Mouse (Mus musculus): ENCODE measurements around the gene Rtn4r. TPM values are rescaled to one million over a fixed set of nuclear protein-coding genes. Genes with fewer than 3 reads are reported as not detected.

Rtn4r gene
- polyA plus RNA-seq, 1 experiment from 2014 or later: 7.8 TPM

DNA sequence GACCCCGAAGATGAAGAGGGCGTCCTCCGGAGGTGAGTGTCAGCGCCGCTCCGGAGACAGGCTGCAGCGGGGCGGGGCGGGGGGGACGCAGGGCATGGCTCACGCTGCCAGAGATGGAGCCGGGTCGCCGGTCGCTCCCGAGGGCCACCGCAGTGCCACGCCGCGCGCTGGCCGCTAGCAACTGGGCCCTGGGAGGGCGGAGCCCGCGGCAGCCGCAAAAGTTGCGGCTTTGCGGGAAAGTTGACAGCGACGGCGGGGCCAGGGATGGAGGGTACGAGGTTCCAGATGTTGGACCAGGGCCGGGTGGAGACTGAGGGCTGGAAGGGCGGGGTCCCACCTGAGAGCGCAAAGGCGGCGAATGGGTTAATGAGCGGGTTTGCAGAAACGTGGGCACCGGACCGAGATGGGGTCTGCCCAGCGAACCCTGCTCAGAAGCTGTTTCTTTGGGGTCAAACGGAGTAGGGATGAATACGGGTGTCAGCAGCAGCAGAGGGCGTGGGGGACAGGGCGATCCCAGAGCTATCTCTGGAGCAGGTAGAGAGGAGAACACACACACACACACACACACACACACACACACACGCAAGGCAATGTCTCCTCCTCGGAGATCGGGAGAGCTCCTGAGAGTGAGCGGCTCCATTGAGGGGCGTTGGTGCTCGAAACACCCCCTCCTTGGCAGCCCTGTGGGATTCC lies 575 bp downstream of the Rtn4r start:
- H3K27me3 ChIP-seq: peaks cover 28% of the 10 kb centered on the region
- peaks cover 42% of the 10 kb centered on the region for H3K4me1 ChIP-seq
- peak overlapping the region; percentile 26; the same call in 1 of the 2 replicates for H3K27ac ChIP-seq
- peak overlapping the region; percentile 84 for H3K9ac ChIP-seq
- no peaks in the 10 kb centered on the region for H3K36me3 ChIP-seq (ENCODE audit: poor library complexity, severe bottlenecking)
- WGBS: 1% methylated on average over 51 of the region's 52 CpGs
- no peaks in the 10 kb centered on the region for H3K9me3 ChIP-seq (replicated peaks)
- H3K4me2 ChIP-seq: peak overlapping the region; percentile 93
- H3K4me3 ChIP-seq: peak overlapping the region; percentile 71
- ATAC-seq: peak; percentile 17; the same call in 1 of the 2 replicates

GRCm38 (mm10) chr16:18128564-18128935 lies 1.1 kb downstream of the Rtn4r start:
- peak overlapping the region; percentile 71 for H3K4me3 ChIP-seq
- peaks cover 28% of the 10 kb centered on the region for H3K27me3 ChIP-seq
- H3K27ac ChIP-seq: 0 out of 2 replicates have a peak overlapping the region, but pooled peaks have one; percentile 5
- peak overlapping the region; percentile 84 for H3K9ac ChIP-seq
- no peaks in the 10 kb centered on the region for H3K36me3 ChIP-seq (ENCODE audit: poor library complexity, severe bottlenecking)
- H3K4me2 ChIP-seq: peak overlapping the region; percentile 93
- H3K4me1 ChIP-seq: peaks cover 42% of the 10 kb centered on the region
- no peak for ATAC-seq
- no peaks in the 10 kb centered on the region for H3K9me3 ChIP-seq (replicated peaks)
- 61% methylated on average over 6 of the region's 6 CpGs for WGBS

DNA sequence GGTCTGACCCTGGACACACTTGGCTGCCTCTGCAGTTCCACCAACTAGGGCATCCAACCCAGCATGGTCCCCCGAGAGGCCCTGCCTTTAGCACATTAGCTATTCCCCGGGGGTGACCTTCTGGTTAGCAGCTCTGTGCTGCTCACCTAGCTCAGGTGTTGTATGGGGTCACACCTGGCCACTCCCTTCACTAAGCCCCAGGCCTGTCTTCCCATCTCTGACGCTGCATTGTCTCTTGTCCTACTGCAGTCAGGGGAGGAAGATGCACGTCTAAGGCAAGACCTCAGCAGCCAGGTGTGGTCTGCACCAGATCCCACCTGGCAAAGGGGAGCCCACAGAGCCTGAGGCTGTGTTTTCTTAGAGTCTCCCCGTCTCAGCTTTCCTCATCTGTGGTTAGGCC lies 2.0 kb downstream of the Rtn4r start:
- H3K4me3 ChIP-seq: peak overlapping the region; percentile 71; the same call in 1 of the 2 replicates
- H3K27ac ChIP-seq: no peak overlapping the region; the same call in 1 of the 2 replicates
- peaks cover 42% of the 10 kb centered on the region for H3K4me1 ChIP-seq
- H3K4me2 ChIP-seq: peak overlapping the region; percentile 93
- no peak for ATAC-seq
- peaks cover 28% of the 10 kb centered on the region for H3K27me3 ChIP-seq
- peak overlapping the region; percentile 23; the same call in 1 of the 2 replicates for H3K9ac ChIP-seq
- WGBS: 61% methylated on average over 5 of the region's 5 CpGs
- H3K36me3 ChIP-seq (ENCODE audit: poor library complexity, severe bottlenecking): no peaks in the 10 kb centered on the region
- H3K9me3 ChIP-seq (replicated peaks): no peaks in the 10 kb centered on the region

- H3K9ac ChIP-seq: 0 out of 2 replicates have a peak overlapping the region, but pooled peaks have one; percentile 3
- H3K4me3 ChIP-seq: no peak overlapping the region
- H3K36me3 ChIP-seq (ENCODE audit: poor library complexity, severe bottlenecking): no peaks in the 10 kb centered on the region
- no peak for ATAC-seq
- H3K4me2 ChIP-seq: peak overlapping the region; percentile 37
- H3K27ac ChIP-seq: peak overlapping the region; percentile 81
- H3K9me3 ChIP-seq (replicated peaks): no peaks in the 10 kb centered on the region
- WGBS: 29% methylated on average over 4 of the region's 4 CpGs
- peaks cover 42% of the 10 kb centered on the region for H3K4me1 ChIP-seq
- H3K27me3 ChIP-seq: peaks cover 26% of the 10 kb centered on the region
Observed at GRCm38 (mm10) chr16:18130288-18130687, 2.8 kb downstream of the Rtn4r start.

DNA sequence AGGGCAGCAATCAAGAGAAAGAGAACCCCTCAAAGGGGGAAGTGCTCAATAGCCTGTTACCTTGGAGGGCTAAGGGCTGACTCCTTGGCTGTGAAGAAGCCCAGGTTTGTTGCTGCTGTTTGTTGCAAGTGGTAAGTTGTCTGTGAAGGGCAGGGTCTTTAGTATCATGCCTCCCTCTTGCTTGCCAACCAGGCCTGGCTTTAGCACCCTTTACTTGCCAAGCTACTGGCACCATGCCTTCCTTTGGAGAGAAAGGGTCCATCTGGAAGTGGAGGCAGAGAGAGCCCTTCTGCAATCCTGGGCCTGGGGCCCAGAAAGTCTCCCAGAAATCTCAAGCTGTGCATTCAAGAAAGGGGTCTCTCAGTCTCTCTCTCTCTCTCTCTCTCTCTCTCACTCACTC lies 3.3 kb downstream of the Rtn4r start:
- ATAC-seq: peak; percentile 44; the same call in 1 of the 2 replicates
- Histone ChIP-seq H3K4me3 (no peak overlapping the region), H3K4me1 (peaks cover 43% of the 10 kb centered on the region), H3K9me3 (replicated peaks) (no peaks in the 10 kb centered on the region), H3K27ac (peak overlapping the region; percentile 81), H3K9ac (0 out of 2 replicates have a peak overlapping the region, but pooled peaks have one; percentile 3), H3K36me3 (ENCODE audit: poor library complexity, severe bottlenecking) (no peaks in the 10 kb centered on the region), H3K27me3 (peaks cover 23% of the 10 kb centered on the region), H3K4me2 (peak overlapping the region; percentile 37)

DNA sequence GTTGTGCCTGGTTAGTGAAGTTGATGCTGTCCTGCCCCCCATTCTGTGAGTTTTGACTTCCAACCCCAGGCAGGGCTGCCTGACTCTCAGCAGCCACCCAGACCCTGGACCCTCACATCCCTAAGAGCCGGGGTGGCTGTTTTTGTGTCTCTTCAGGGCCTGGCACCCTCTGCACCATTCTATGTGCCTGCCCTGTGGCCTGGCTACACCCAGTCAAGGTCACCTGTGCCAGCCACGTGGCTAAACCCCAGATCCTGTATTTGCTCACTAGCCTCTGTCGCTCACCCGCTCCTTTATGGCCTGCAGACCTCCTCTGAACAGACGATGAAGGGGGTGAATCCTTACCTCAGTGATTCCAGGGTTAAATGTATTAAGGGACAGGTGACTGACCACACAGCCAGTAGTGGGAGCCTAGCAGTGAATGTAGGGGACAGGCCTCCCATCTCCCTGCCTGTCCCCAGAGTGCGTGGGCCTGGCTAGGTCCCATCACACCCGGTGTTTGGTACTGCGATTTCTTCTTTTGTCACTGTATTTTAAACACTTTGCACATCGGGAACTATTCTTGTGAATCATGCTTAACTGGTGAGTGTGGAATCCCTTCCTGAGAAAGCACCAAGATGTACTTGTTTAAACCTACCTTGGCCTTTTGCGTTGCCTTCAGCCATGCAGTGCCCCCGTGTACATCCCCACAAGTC lies 4.0 kb downstream of the Rtn4r start:
- Histone ChIP-seq H3K4me3 (no peak overlapping the region), H3K36me3 (ENCODE audit: poor library complexity, severe bottlenecking) (no peaks in the 10 kb centered on the region), H3K4me1 (peaks cover 48% of the 10 kb centered on the region), H3K27ac (peak overlapping the region; percentile 81), H3K9me3 (replicated peaks) (no peaks in the 10 kb centered on the region), H3K4me2 (no peak overlapping the region), H3K27me3 (peaks cover 17% of the 10 kb centered on the region), H3K9ac (no peak overlapping the region)
- ATAC-seq: no peak
- WGBS: 83% methylated on average over 11 of the region's 11 CpGs

GRCm38 (mm10) chr16:18132026-18132425 lies 4.6 kb downstream of the Rtn4r start:
- no peaks in the 10 kb centered on the region for H3K9me3 ChIP-seq (replicated peaks)
- no peaks in the 10 kb centered on the region for H3K36me3 ChIP-seq (ENCODE audit: poor library complexity, severe bottlenecking)
- H3K4me2 ChIP-seq: no peak overlapping the region
- WGBS: 73% methylated on average over 1 of the region's 1 CpGs
- H3K27me3 ChIP-seq: peaks cover 12% of the 10 kb centered on the region
- H3K4me1 ChIP-seq: peaks cover 43% of the 10 kb centered on the region
- no peak for ATAC-seq
- no peak overlapping the region for H3K27ac ChIP-seq
- H3K9ac ChIP-seq: no peak overlapping the region
- no peak overlapping the region for H3K4me3 ChIP-seq

DNA sequence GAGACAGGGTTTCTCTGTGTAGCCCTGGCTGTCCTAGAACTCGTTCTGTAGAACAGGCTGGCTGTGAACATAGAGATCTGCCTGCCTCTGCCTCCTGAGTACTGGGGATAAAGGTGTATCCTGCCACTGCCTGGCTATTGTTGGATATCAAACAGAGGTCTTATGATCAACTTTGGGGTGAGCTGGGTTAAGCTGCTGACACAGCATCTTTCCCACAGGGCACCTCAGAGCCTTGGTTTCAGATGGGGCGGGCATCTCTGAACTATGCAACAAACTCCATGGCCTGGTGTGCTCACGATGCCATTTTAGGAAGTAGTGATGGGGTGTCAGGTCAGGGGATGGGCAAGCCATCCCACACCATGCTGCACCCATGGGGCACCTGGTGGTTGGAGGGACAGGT lies 5.1 kb downstream of the Rtn4r start:
- H3K9me3 ChIP-seq (replicated peaks): no peaks in the 10 kb centered on the region
- H3K4me3 ChIP-seq: no peak overlapping the region
- H3K27ac ChIP-seq: no peak overlapping the region
- H3K4me2 ChIP-seq: no peak overlapping the region
- no peak overlapping the region for H3K9ac ChIP-seq
- WGBS: 89% methylated on average over 3 of the region's 3 CpGs
- no peak for ATAC-seq
- no peaks in the 10 kb centered on the region for H3K36me3 ChIP-seq (ENCODE audit: poor library complexity, severe bottlenecking)
- peaks cover 12% of the 10 kb centered on the region for H3K27me3 ChIP-seq
- peaks cover 42% of the 10 kb centered on the region for H3K4me1 ChIP-seq

GRCm38 (mm10) chr16:18133133-18133920 lies 5.9 kb downstream of the Rtn4r start:
- H3K9ac ChIP-seq: no peak overlapping the region
- no peak overlapping the region for H3K4me3 ChIP-seq
- no peaks in the 10 kb centered on the region for H3K36me3 ChIP-seq (ENCODE audit: poor library complexity, severe bottlenecking)
- no peak overlapping the region for H3K4me2 ChIP-seq
- peaks cover 12% of the 10 kb centered on the region for H3K27me3 ChIP-seq
- no peak overlapping the region for H3K27ac ChIP-seq
- no peak for ATAC-seq
- peaks cover 39% of the 10 kb centered on the region for H3K4me1 ChIP-seq
- no peaks in the 10 kb centered on the region for H3K9me3 ChIP-seq (replicated peaks)
- WGBS: 87% methylated on average over 5 of the region's 5 CpGs

DNA sequence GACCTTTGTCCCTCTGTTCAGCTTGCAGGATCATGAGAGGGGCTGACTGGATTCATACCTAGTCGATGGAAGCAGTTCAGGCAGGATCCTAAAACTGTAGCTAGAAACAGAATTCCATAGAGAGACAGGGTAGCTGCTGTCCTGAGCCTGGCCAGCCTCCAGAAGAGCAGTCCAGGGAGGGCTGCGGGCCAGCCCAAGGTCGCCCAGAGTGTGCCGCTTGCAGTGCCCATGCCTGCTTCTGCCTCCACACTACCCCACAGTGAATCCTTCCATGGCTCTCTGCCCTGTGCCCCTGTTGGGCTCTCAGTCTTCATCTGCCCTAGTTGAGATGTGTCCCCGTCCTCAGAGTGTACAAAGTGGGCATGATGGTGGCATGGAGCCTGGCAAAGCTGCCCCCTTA lies 7.8 kb downstream of the Rtn4r start:
- H3K9me3 ChIP-seq (replicated peaks): no peaks in the 10 kb centered on the region
- no peak overlapping the region for H3K27ac ChIP-seq
- H3K9ac ChIP-seq: no peak overlapping the region
- no peak overlapping the region for H3K4me3 ChIP-seq
- H3K27me3 ChIP-seq: no peaks in the 10 kb centered on the region
- peaks cover 22% of the 10 kb centered on the region for H3K4me1 ChIP-seq
- ATAC-seq: no peak
- H3K36me3 ChIP-seq (ENCODE audit: poor library complexity, severe bottlenecking): no peaks in the 10 kb centered on the region
- H3K4me2 ChIP-seq: no peak overlapping the region
- 83% methylated on average over 5 of the region's 5 CpGs for WGBS

DNA sequence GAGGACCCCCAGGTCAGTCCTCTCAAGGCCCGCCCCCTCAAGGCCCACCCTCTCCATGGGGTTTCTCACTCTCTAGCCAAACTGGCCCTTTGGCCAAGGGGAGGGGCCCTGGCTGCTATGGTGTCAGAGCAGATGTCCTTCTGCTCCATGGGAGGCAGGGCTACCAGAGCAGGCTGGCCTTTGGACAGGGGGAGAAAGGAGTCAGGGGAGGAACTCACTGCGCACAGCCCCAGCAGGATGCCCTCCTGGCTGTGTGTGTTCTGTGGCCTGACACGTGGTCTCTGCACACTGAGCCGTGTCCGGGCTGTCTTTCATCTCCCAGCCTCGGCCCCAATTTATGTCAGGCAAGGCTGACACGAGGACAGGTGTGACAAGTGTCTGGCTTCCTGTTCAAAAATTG lies 8.6 kb downstream of the Rtn4r start:
- ATAC-seq: no peak
- no peaks in the 10 kb centered on the region for H3K9me3 ChIP-seq (replicated peaks)
- 68% methylated on average over 7 of the region's 7 CpGs for WGBS
- no peak overlapping the region for H3K4me2 ChIP-seq
- H3K36me3 ChIP-seq (ENCODE audit: poor library complexity, severe bottlenecking): no peaks in the 10 kb centered on the region
- H3K9ac ChIP-seq: no peak overlapping the region
- peaks cover 15% of the 10 kb centered on the region for H3K4me1 ChIP-seq
- no peak overlapping the region for H3K4me3 ChIP-seq
- no peak overlapping the region for H3K27ac ChIP-seq
- H3K27me3 ChIP-seq: no peaks in the 10 kb centered on the region

- peak overlapping the region; percentile 3; the same call in 1 of the 2 replicates for H3K4me2 ChIP-seq
- WGBS: 36% methylated on average over 8 of the region's 8 CpGs
- no peaks in the 10 kb centered on the region for H3K9me3 ChIP-seq (replicated peaks)
- ATAC-seq: peak; percentile 66
- no peaks in the 10 kb centered on the region for H3K36me3 ChIP-seq (ENCODE audit: poor library complexity, severe bottlenecking)
- peak overlapping the region; percentile 46 for H3K27ac ChIP-seq
- no peak overlapping the region; the same call in 1 of the 2 replicates for H3K9ac ChIP-seq
- H3K4me1 ChIP-seq: peaks cover 46% of the 10 kb centered on the region
- no peak overlapping the region for H3K4me3 ChIP-seq
- H3K27me3 ChIP-seq: no peaks in the 10 kb centered on the region
Observed at GRCm38 (mm10) chr16:18144201-18144600, 16.8 kb downstream of the Rtn4r start.
